Mouse (Mus musculus): ENCODE measurements at regions not wholly inside any gene's neighbourhood (a gene's known extent, or its start where the extent isn't known, plus 50 kb on each side); places are given as distances from the start of the nearest gene placed in this dataset.

Small RNAs in the stretch of these regions (microRNA-seq; reads per million reads assigned to microRNA genes)
- 107 reads per million, percentile 49 among the genes with 10 or more reads in this experiment for gene Mir7j

All from stomach, embryonic 15.5 days (tissue).